Mouse (Mus musculus): ENCODE measurements at regions not wholly inside any gene's neighbourhood (a gene's known extent, or its start where the extent isn't known, plus 50 kb on each side); places are given as distances from the start of the nearest gene placed in this dataset.

DNA sequence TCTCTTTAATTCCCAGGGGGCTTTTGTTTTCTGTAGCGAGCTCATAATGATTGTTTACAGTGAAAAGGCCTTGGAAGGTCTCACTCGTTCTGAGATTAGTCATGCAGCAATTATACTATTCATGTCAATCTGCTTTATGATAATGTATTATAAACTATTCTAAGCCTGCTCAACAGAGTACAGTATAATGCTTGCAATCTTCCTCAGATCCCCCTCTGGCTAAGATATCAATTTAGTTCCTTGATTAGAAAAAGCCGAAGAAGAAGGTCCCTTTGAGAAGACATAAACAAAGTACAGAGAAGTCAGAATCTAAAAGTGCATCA is 110.3 kb upstream of the Zc3h12c start:
- H3K4me3 ChIP-seq (ENCODE audit: low read length) = no peak overlapping the region
- no peak overlapping the region for H3K9ac ChIP-seq (ENCODE audit: low read depth, low read length)
- 54% methylated on average over 3 of the region's 3 CpGs for WGBS
- ATAC-seq (ENCODE audit: low FRiP score, low TSS enrichment) = no peak
- H3K4me1 ChIP-seq (ENCODE audit: control insufficient read depth, insufficient read depth, low read length) = no peaks in the 10 kb centered on the region
- H3K27me3 ChIP-seq (ENCODE audit: control insufficient read depth, insufficient read depth, low read length) = no peaks in the 10 kb centered on the region
- no peaks in the 10 kb centered on the region for H3K36me3 ChIP-seq (ENCODE audit: control insufficient read depth, insufficient read depth, low read length)
- H3K9me3 ChIP-seq (ENCODE audit: control insufficient read depth, low read length) = no peaks in the 10 kb centered on the region
- no peak overlapping the region for H3K4me2 ChIP-seq (replicated peaks; ENCODE audit: low read depth, low read length)
- no peak overlapping the region for H3K27ac ChIP-seq (ENCODE audit: low read depth, low read length)

DNA sequence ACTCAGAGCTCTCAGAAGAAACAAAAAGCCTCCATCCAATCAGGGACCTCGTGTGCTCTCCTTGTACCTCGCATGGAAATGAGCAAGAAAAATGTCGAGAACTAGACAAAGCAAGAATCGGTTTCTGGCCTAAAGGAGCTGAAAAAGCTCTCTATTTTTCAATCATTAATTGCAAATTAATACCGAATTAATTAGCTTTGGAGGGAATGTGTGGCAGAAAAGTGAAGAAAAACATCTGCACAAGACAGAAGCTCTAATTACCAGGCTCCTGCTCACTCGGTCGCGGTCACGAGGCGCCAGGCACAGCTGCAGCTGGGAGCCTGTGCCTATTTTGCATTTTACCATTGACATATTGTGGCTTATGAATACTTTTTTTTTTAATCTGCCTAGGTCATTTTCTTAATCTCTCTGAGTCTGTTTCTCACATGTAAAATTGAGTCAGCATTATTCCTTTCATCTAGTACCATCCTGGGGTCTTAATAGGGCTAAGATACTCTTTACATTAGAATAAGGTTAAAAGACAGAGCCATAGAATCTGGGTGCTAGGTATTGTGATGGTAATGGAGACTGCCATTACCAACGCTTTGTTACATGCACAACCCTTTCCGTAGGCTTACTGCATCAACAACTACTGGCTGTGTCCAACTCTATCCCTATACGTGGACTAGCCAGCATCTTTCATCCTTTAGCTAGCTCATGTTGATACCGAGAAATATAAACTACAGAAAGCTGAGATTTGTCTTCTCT is 109.8 kb upstream of the Zc3h12c start:
- Histone ChIP-seq H3K9me3 (ENCODE audit: control insufficient read depth, low read length) (no peaks in the 10 kb centered on the region), H3K27me3 (ENCODE audit: control insufficient read depth, insufficient read depth, low read length) (no peaks in the 10 kb centered on the region), H3K36me3 (ENCODE audit: control insufficient read depth, insufficient read depth, low read length) (no peaks in the 10 kb centered on the region), H3K9ac (ENCODE audit: low read depth, low read length) (no peak overlapping the region), H3K4me1 (ENCODE audit: control insufficient read depth, insufficient read depth, low read length) (no peaks in the 10 kb centered on the region), H3K4me2 (replicated peaks; ENCODE audit: low read depth, low read length) (no peak overlapping the region), H3K27ac (ENCODE audit: low read depth, low read length) (no peak overlapping the region), H3K4me3 (ENCODE audit: low read length) (no peak overlapping the region)
- 39% methylated on average over 14 of the region's 14 CpGs for WGBS
- ATAC-seq (ENCODE audit: low FRiP score, low TSS enrichment) = no peak

DNA sequence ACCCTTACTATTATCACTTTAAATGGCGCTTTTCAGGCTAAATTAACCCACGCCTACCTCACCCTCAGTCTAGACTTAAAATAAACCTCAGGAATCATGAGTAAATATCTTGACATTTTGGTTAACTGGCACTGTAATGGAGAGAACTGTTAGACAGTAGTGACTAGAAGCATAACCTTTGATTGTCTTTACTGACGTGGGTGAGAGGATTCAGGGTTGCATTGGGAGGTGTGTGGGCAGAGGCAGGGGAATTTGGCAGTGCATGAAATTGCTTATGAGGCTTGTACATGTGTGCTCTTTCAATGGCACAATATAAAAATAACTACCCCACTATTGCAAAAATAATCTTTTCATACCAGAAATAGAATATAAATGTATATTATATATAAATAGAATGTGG is 105.6 kb upstream of the Zc3h12c start:
- no peak for ATAC-seq (ENCODE audit: low FRiP score, low TSS enrichment)
- no peak overlapping the region for H3K4me3 ChIP-seq (ENCODE audit: low read length)
- 82% methylated on average over 3 of the region's 3 CpGs for WGBS

DNA sequence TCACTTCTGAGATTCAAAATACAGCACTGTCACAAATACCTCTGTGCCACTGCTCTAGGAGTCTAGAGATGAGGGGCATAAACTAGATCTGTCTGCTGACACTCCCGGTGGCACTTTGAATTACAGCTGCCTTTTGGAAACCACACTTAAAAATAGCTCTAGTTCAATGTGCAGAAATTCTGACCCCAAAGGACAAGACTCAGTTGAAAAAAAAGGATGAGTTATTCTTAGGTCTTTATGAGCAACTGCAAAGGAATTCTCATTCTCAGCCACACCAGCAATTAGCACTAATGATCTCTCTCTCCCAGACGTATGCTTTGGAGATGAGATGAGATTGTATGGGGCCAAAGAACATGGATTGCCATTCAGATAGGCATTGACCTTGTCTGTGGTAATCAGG is 104.3 kb upstream of the Zc3h12c start:
- no peak for ATAC-seq (ENCODE audit: low FRiP score, low TSS enrichment)
- H3K9me3 ChIP-seq (ENCODE audit: control insufficient read depth, low read length) = 0 out of 2 replicates have a peak, but pooled peaks cover 2% of the 10 kb centered on the region
- no peak overlapping the region for H3K4me2 ChIP-seq (replicated peaks; ENCODE audit: low read depth, low read length)
- no peak overlapping the region for H3K27ac ChIP-seq (ENCODE audit: low read depth, low read length)
- H3K4me1 ChIP-seq (ENCODE audit: control insufficient read depth, insufficient read depth, low read length) = no peaks in the 10 kb centered on the region
- H3K36me3 ChIP-seq (ENCODE audit: control insufficient read depth, insufficient read depth, low read length) = no peaks in the 10 kb centered on the region
- 77% methylated on average over 2 of the region's 2 CpGs for whole genome bisulfite sequencing
- no peak overlapping the region for H3K9ac ChIP-seq (ENCODE audit: low read depth, low read length)
- no peaks in the 10 kb centered on the region for H3K27me3 ChIP-seq (ENCODE audit: control insufficient read depth, insufficient read depth, low read length)
- no peak overlapping the region for H3K4me3 ChIP-seq (ENCODE audit: low read length)

More for the DNA sequence above, 105.6 kb upstream of the Zc3h12c start:
- Histone ChIP-seq H3K36me3 (ENCODE audit: control insufficient read depth, insufficient read depth, low read length) (no peaks in the 10 kb centered on the region), H3K4me1 (ENCODE audit: control insufficient read depth, insufficient read depth, low read length) (no peaks in the 10 kb centered on the region), H3K9me3 (ENCODE audit: control insufficient read depth, low read length) (0 out of 2 replicates have a peak, but pooled peaks cover 2% of the 10 kb centered on the region), H3K9ac (ENCODE audit: low read depth, low read length) (no peak overlapping the region), H3K27ac (ENCODE audit: low read depth, low read length) (no peak overlapping the region), H3K4me2 (replicated peaks; ENCODE audit: low read depth, low read length) (no peak overlapping the region), H3K27me3 (ENCODE audit: control insufficient read depth, insufficient read depth, low read length) (no peaks in the 10 kb centered on the region)

DNA sequence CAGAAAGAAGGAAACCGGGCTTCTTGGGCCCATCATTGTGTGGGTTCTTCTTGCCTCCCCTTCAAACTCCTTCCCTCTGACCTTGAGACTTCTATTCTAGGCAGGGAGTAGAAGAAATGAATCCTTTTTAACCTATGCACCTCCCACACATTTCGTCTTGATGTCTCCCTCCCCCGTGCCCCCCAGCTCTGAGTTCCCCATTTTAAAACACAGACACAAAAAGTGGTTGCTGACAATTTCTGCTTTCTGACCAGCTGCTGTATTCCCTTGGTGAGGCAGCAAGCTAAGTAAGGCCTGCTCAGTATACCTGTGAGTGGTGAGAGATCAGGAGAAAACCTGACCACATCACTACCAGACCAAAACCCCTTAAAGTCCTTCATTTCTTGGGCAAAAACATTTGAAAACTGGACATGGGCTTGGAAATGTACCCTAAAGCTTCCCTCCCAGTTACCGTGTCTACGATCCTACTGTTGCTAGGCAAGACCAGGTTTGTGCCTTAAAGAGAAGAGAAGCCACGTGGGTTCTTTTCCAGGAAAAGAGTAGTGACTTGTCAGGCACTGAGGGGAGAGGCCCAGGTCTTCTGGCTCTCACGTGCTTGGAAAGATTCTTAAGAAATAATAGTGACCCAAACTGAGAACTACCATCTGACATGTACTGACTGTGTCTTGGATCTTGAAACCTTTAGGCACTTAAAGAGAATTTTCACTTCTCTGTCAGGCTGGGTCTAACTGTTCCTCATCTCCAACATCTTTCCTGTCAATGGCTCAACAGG is 103.2 kb upstream of the Zc3h12c start:
- H3K4me1 ChIP-seq (ENCODE audit: control insufficient read depth, insufficient read depth, low read length) = no peaks in the 10 kb centered on the region

DNA sequence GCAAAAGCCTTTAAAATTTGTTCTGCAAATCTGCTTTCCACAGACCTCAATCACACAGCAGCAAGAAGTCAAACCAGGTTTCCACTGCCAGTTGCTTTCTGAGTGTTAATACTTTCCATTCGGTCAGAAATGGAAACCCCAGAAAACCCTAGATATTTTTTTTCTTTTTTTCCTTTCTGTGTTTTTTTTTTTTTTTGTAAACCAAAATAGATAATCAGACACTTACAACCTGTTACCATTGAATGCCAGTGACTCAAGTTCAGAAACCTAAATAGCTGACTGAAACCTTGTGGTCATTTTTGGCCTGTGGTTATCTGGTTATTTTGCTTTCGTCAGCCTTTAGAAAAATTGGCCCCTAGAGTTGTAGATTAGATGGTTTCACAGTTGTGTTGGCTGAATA is 93.2 kb upstream of the Zc3h12c start:
- no peaks in the 10 kb centered on the region for H3K4me1 ChIP-seq (ENCODE audit: control insufficient read depth, insufficient read depth, low read length)
- no peak for ATAC-seq (ENCODE audit: low FRiP score, low TSS enrichment)
- H3K9ac ChIP-seq (ENCODE audit: low read depth, low read length) = no peak overlapping the region
- 92% methylated on average over 2 of the region's 2 CpGs for whole genome bisulfite sequencing
- H3K36me3 ChIP-seq (ENCODE audit: control insufficient read depth, insufficient read depth, low read length) = no peaks in the 10 kb centered on the region
- H3K4me2 ChIP-seq (replicated peaks; ENCODE audit: low read depth, low read length) = no peak overlapping the region
- no peaks in the 10 kb centered on the region for H3K27me3 ChIP-seq (ENCODE audit: control insufficient read depth, insufficient read depth, low read length)
- no peaks in the 10 kb centered on the region for H3K9me3 ChIP-seq (ENCODE audit: control insufficient read depth, low read length)
- H3K4me3 ChIP-seq (ENCODE audit: low read length) = no peak overlapping the region
- H3K27ac ChIP-seq (ENCODE audit: low read depth, low read length) = no peak overlapping the region

More for the DNA sequence above, 103.2 kb upstream of the Zc3h12c start:
- Histone ChIP-seq H3K27ac (ENCODE audit: low read depth, low read length) (no peak overlapping the region), H3K4me3 (ENCODE audit: low read length) (no peak overlapping the region), H3K9ac (ENCODE audit: low read depth, low read length) (no peak overlapping the region), H3K4me2 (replicated peaks; ENCODE audit: low read depth, low read length) (no peak overlapping the region), H3K27me3 (ENCODE audit: control insufficient read depth, insufficient read depth, low read length) (no peaks in the 10 kb centered on the region), H3K36me3 (ENCODE audit: control insufficient read depth, insufficient read depth, low read length) (no peaks in the 10 kb centered on the region), H3K9me3 (ENCODE audit: control insufficient read depth, low read length) (0 out of 2 replicates have a peak, but pooled peaks cover 2% of the 10 kb centered on the region)
- ATAC-seq (ENCODE audit: low FRiP score, low TSS enrichment) = no peak
- 85% methylated on average over 7 of the region's 7 CpGs for WGBS

DNA sequence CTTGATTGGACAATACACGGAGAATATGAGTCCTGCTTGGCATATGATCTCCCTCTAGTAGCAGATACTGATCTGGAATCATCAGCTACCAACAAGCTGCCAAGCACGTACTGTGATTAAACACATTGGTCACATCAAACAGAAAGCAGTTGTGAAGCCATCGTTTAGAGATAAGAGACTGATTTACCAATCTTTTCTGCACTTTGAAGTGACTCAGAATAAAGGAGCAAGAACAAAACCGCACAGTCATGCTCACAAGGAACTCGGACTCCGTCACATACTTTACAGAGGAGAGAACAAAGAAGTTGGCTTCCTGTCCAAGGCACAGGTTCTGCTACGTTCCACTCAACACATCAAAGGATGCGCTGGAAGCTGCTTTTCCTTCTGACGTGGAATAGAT is 91.1 kb upstream of the Zc3h12c start:
- no peak overlapping the region for H3K4me2 ChIP-seq (replicated peaks; ENCODE audit: low read depth, low read length)
- no peak overlapping the region for H3K4me3 ChIP-seq (ENCODE audit: low read length)
- H3K36me3 ChIP-seq (ENCODE audit: control insufficient read depth, insufficient read depth, low read length) = no peaks in the 10 kb centered on the region
- H3K4me1 ChIP-seq (ENCODE audit: control insufficient read depth, insufficient read depth, low read length) = no peaks in the 10 kb centered on the region
- no peak overlapping the region for H3K9ac ChIP-seq (ENCODE audit: low read depth, low read length)
- no peak overlapping the region for H3K27ac ChIP-seq (ENCODE audit: low read depth, low read length)
- WGBS = 60% methylated on average over 9 of the region's 9 CpGs
- no peak for ATAC-seq (ENCODE audit: low FRiP score, low TSS enrichment)
- no peaks in the 10 kb centered on the region for H3K9me3 ChIP-seq (ENCODE audit: control insufficient read depth, low read length)
- H3K27me3 ChIP-seq (ENCODE audit: control insufficient read depth, insufficient read depth, low read length) = no peaks in the 10 kb centered on the region

DNA sequence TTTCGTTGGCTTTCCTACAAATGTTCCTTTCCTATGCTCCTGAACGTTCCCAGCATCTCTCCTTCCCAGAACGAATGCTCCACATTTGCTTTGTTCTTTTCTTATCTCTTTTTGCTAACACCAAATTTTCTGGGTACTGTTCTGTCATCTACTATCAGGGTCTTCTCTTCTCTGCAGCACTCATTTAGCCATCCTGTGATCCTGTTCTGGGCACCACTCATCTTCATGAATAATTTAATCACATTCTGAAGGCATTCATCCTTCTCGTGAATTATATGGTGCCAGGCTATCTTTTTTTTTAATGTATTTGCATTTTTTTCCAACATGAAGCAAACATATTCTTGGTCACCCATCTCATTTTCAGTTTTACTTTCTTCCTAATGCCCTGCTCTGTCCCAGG is 87.3 kb upstream of the Zc3h12c start:
- WGBS = 84% methylated on average over 4 of the region's 4 CpGs
- H3K36me3 ChIP-seq (ENCODE audit: control insufficient read depth, insufficient read depth, low read length) = no peaks in the 10 kb centered on the region

DNA sequence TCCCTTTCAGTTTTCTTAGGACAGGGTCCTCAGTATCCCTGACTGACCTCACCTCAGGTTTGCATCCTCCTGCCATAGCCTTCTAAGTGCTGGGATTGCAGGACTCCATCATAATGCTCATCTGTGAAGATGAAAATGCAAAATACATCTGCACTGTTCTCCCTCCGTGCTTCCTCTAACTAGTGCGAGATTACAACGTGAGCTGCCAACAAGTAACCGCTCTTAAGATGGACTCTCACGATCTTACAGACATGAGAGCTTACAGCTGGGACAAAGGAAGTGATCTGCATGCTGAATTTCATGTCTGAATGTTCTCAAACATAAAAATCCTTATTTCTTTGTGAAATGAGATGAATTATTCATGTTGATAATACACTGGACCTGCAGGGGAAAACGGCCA is 86.1 kb upstream of the Zc3h12c start:
- no peaks in the 10 kb centered on the region for H3K36me3 ChIP-seq (ENCODE audit: control insufficient read depth, insufficient read depth, low read length)
- no peak overlapping the region for H3K9ac ChIP-seq (ENCODE audit: low read depth, low read length)
- ATAC-seq (ENCODE audit: low FRiP score, low TSS enrichment) = no peak
- no peak overlapping the region for H3K27ac ChIP-seq (ENCODE audit: low read depth, low read length)
- H3K4me3 ChIP-seq (ENCODE audit: low read length) = no peak overlapping the region
- H3K27me3 ChIP-seq (ENCODE audit: control insufficient read depth, insufficient read depth, low read length) = no peaks in the 10 kb centered on the region
- no peak overlapping the region for H3K4me2 ChIP-seq (replicated peaks; ENCODE audit: low read depth, low read length)
- 80% methylated on average over 6 of the region's 6 CpGs for WGBS
- H3K4me1 ChIP-seq (ENCODE audit: control insufficient read depth, insufficient read depth, low read length) = no peaks in the 10 kb centered on the region
- no peaks in the 10 kb centered on the region for H3K9me3 ChIP-seq (ENCODE audit: control insufficient read depth, low read length)

More for the DNA sequence above, 87.3 kb upstream of the Zc3h12c start:
- ATAC-seq (ENCODE audit: low FRiP score, low TSS enrichment) = no peak
- H3K27me3 ChIP-seq (ENCODE audit: control insufficient read depth, insufficient read depth, low read length) = no peaks in the 10 kb centered on the region
- H3K9me3 ChIP-seq (ENCODE audit: control insufficient read depth, low read length) = no peaks in the 10 kb centered on the region
- no peaks in the 10 kb centered on the region for H3K4me1 ChIP-seq (ENCODE audit: control insufficient read depth, insufficient read depth, low read length)
- H3K9ac ChIP-seq (ENCODE audit: low read depth, low read length) = no peak overlapping the region
- H3K4me3 ChIP-seq (ENCODE audit: low read length) = no peak overlapping the region
- H3K27ac ChIP-seq (ENCODE audit: low read depth, low read length) = no peak overlapping the region
- no peak overlapping the region for H3K4me2 ChIP-seq (replicated peaks; ENCODE audit: low read depth, low read length)

Measured in kidney, embryonic 14.5 days (tissue).